Mouse (Mus musculus) spleen, postnatal 4 days (tissue): ENCODE results near the gene Aoc1.

ENCODE experiments used
- DNase-seq, 2 experiments: peaks; one replicate each; pipeline ENCODE4 v3.0.0; 2022; ENCODE audit warnings: low spot score in 2 of 2

Aoc1 gene

DNA sequence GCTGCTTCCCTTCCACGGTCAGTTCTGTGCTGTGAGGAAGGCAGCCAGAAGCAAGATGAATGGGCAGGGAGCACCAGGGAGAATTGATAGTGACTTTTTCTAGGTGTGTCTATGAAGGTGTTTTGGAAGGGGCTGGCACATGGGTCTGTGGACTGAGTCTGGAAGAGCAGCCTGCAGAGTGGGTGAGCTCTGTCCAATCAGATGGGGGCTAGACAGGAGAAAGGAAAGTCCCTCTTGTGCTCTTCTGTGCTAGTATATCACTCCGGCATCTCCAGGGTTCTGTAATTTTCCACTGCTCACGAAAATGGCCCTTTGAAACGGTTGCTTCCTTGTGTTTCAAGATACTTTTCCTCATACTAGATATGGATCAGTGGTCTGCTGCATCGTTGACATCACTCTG lies at the start of gene Aoc1:
TSS of gene Aoc1 (plus strand) at position 301 of the 400 bp plus-strand sequence.
- peak in 1 of 2 experiments; percentile 11 for DNase-seq

DNA sequence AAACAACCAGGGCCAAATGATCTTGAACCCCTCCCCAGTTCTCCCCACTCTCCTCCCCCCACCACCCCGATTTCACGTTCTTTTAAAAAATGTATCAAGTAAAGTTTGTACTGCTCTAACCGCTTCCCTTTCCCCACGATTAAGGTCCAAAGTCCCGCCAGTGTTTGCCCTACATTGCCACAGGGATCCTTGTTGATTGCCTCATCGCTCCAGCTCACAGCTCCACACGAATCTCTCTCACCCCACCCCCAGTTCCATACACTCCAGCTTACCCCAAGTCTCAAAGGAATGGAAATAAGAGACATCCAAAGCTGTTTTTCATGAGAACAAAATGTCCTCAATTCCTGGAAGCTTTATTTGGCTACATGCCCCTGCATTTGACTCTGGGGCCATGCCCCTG lies 47.7 kb upstream of the Aoc1 start:
- no peak for DNase-seq

DNA sequence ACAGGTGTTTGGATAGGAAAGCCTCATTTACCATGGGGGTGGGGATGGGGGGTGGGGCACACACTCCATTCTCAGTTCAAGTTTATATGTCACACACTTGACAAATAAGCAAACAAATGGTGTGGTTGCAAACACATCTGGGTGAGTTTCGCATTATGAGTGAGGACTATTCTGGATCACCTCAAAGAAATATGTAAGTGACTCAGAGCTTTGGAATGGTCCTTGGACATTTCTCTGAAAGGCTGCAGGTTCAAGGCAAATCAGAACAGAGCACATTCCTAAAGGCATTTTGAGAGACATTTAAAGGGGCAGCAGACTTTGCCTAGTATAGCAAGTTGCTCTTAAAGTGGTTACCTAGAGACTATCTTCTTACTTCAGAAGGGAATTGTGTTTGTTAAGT lies 43.7 kb upstream of the Aoc1 start:
- no peak for DNase-seq

GRCm38 (mm10) chr6:48829651-48830050 lies 43.0 kb upstream of the Aoc1 start:
- no peak for DNase-seq

DNA sequence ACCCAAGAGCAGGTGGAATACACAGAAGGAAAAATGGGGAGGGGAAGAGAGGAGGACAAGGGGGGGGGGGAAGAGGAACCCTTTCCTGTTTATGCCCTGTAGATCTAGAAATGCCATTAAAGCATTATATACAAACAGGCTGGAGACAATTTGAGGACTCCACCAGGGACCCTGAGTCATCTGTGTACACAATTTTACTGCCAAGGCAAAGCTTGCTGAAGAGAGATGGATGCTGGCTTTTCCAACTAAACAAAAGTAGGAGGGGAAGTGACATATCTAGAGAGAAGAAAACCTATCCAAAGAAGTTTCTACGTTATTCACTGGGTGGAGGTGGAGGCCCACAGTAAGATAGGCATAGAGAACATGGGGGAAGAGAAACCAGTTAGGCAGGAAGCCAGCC lies 42.5 kb upstream of the Aoc1 start:
- DNase-seq, result no peak

GRCm38 (mm10) chr6:48831141-48831540 lies 41.6 kb upstream of the Aoc1 start:
- no peak for DNase-seq

DNA sequence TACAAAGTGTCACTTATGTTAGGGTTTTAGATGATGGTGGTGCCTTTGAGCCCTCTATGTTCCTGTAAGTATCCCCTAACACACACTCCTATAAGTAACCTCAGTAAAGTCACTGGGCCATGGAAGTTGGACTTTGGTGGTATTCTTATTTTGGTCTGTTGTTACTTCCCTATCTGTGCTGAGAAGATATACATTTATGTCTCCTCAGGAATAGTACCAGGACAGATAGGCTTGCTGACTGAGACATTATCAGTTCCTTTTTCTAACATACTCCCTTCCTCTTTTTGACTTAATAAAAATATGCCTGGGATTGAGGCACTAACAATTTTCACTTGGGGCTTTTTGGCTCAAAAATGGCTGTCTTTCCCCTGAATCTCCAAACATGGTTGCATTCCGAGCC lies 40.3 kb upstream of the Aoc1 start:
- no peak for DNase-seq

DNA sequence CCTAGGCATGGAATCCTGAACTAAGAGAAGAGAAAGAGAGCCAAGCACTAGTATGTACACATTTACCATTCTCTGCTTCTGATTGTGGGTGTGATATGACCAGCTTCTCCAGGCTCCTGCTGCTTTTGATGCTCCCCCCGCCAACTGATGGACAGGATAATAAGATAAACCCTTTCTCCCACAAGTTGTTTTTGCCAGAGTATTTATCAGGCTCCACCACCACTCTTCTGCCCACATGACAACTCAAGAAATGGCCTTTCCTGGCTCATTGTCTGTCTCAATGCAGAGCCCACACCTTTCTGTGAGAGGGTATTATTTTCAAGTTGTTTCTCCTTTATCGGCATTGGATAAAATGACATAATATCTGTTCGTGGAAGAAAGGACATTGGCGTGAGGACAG lies 39.2 kb upstream of the Aoc1 start:
- DNase-seq, result no peak

DNA sequence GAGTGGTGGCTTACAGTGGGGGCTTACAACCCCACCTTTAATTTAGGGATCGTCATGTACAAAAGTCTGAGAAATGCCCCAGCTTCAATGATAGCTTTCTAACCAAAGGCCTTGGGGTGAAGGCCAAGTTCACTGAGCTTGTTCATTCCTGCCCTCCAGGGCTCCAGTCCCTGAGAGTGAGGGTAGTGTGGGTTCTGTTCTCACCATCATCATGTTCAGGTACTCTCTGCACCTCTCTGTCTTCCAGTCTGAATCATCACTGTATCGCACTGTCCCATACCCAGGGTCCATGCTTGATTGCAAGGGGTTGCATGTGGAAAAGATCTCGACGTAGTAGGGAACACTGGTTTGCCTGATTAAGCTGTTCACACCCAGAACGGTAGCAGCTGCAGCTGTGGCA lies 37.5 kb upstream of the Aoc1 start:
- DNase-seq, result no peak

- no peak for DNase-seq
Measured at GRCm38 (mm10) chr6:48836146-48836545, 36.5 kb upstream of the Aoc1 start.

- no peak for DNase-seq
Measured at GRCm38 (mm10) chr6:48837516-48837915, 35.2 kb upstream of the Aoc1 start.

- no peak for DNase-seq
Measured at GRCm38 (mm10) chr6:48838321-48839080, 34.2 kb upstream of the Aoc1 start.

DNA sequence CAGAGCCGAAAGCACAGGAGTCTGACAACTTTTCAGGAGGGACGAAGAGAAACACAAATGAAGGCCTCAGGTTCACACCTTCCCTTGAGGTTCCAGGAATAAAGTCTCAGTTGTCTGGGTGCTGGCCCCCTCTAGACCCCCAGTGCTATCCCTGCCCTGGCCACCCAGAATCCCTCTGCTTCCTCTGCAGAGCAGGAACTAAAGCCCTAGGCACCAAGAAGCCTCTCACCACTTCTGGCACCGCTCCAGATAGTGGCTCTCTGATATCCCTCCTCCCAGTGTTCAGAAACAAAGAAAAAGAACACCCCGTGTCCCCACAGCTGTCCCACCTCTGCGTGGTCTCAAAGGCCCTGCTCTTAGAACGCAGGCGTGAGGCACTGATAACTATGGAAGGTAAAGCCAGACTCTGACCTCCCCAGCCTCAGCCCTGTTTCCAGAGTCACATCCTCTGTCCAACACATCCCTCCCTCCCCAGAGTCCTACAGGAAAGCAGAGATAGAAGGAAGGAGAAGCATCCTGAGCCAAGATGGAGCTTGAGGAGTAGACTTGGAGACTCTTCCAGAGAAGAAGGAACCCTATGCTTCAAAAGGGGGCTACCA lies 32.2 kb upstream of the Aoc1 start, which contains the start of gene Tmem176a:
TSS of gene Tmem176a (plus strand) at position 549 of the 599 bp plus-strand sequence.
- no peak for DNase-seq

- peak; percentile 60 to 72 for DNase-seq
Measured at GRCm38 (mm10) chr6:48840973-48841625, 31.6 kb upstream of the Aoc1 start, which contains the start of gene Tmem176b. TSS of gene Tmem176b (minus strand) at chr6:48841496.

DNA sequence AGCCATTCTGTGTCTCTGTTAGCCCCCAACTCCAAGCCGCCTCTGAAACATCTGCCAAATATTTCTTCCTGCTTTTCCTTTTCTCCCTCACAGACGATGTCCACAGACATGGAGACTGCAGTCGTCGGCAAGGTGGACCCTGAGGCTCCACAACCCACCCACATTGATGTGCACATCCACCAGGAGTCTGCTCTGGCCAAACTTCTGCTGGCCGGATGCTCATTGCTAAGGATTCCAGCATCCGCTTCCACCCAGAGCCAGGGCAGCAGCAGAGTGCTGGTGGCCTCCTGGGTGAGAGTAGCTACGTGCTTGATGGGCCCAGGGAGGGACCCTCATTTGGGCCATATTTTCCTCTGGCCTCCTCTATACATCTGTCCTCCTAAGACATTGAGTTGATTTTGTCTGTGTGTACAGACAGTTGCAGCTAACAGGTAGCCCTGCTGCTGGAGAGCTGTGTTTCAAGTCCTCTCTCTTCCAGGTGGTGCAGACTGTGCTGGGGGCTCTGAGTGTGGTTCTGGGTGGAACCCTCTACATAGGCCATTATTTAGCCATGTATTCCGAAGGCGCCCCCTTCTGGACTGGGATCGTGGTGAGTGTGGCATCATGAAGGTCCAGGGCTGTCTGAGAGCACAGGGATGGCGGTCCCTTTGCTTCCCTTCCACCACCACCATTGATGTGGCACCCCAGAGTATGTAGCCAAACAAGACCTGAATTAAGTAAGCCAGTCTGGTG lies 30.4 kb upstream of the Aoc1 start:
- no peak for DNase-seq

DNA sequence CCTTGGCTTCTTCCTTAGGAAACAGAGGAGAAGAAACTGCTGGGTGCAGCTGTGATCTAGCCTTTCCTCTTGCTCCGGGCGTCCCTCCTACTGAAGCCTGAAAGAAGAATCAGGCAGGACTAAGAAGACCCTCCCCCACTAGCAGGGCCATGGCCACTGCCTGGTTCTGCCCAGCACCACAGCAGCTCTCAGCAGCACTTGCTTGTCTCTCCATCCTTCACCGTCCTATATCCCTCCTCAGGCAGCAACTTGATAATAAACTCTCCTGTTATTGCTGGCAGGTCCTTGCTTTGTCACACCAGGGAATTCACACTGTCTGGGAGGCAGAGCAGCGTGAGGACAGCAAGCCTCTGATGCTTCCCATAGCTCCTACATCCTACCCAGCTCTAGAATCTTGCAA lies 27.6 kb upstream of the Aoc1 start:
- no peak for DNase-seq

DNA sequence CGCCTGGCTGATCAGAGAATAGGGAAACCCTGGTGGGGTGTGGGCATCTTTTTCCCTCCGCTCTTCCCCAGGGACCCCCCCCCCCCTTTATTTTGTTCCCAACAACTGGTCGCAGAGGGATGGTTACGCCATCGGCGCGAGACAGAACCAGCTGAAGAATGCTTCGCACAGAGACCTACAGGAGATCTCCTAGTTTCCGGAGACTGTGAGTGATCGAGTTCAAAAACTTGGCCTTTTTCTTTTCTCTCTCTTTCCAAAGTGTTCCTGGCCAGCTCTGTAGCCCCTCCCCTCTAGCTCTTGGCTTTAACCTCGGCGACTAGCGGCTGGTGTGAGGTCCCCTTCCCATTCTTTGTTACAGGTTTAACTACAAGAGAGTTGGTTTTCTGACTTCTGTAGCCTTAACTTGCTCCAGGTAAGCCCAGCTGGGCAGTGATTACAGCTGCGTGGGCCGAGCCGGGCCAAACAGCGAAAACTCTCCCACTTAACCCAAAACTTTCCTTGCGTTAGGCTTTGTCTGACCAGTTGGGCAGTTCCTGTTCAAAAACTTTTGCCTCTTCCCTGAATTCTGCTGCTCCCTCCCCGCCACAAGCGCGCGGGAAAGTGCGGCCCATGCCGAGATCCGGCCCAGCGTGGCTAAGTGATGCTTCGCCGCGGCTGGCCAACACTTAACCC lies 20.7 kb upstream of the Aoc1 start:
- no peak for DNase-seq

DNA sequence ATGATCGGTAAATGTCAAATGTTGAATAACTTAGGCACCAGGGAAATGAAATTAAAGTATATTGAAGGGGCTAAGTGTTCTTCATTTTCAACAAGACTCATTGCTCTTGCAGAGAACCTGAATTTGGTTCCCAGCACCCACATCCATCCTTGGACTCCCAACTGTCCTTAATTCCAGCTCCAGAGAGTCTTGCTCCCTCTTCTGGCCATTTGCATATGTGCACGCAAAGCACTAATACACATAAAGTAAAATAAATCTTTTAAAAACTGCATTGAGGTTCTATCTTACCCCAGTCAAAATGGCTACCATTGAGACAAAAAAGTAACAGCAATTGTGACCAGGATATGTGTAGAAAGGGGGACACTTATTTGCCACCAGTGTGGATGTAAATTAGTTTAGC lies 18.5 kb upstream of the Aoc1 start:
- DNase-seq, result no peak

DNA sequence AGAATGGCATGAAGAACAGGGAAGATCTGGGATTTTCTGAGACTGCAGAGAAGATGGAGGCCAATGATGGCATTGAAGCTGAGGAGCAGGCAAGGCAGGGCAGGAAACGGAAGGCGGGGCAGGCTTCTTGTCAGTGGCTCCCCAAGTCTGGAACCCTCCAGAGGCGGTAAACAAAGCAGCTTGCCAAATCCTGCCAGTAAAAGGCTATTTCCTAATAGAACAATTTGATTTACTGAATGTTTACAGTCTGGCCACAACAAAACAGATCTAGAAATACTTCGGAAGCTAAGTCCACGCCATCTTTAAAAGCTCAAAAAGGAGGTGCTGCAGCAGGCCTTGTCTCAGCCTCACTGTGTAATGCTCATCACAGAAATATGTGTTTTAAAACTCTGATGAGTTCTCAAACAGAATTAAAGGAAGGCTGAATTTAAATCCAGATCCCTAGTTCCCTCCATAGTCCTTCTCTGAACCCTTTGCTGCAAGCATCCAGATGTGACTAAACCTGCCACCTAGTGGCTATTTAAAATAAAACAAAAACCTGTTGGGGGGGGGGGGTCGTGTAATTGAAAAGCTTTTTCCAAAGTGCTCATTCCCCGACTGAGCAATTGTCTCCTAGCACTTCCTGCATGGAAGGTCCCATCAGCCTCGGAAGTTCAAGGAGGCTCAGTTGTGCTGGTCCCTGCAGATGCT lies 14.9 kb upstream of the Aoc1 start:
- no peak for DNase-seq

GRCm38 (mm10) chr6:48860130-48860815 lies 12.4 kb upstream of the Aoc1 start:
- DNase-seq, result peak; percentile 56 to 84
